8 mouse cellular contexts compared by ENCODE assay signal in genomic region chr5:74197541-74198330, GRCm38 (mm10). TPM values are rescaled to one million over a fixed set of nuclear protein-coding genes. Genes with fewer than 3 reads are reported as not detected.
A peak's percentile ranks its signal among the peaks of the same experiment; 100 is the strongest.
DNase-seq lines count a peak whose midpoint lies in the region; ATAC-seq and TF ChIP-seq lines count a peak whose summit lies in the region.

No protein-coding gene starts in this region.

- H3K4me2 ChIP-seq in midbrain, embryonic 13.5 days (replicated peaks): peak overlapping the region; percentile 92; the same call in 1 of the 2 replicates
- H3K4me2 ChIP-seq in midbrain, embryonic 15.5 days: no peak overlapping the region
- H3K4me2 ChIP-seq in intestine, postnatal 0 days (replicated peaks; ENCODE audit: low read depth): peak overlapping the region; percentile 98

- ATAC-seq in midbrain, embryonic 13.5 days: no peak
- ATAC-seq in midbrain, embryonic 15.5 days (replicated peaks): no peak
- no peak for ATAC-seq in intestine, postnatal 0 days

- H3K9ac ChIP-seq in midbrain, embryonic 13.5 days (replicated peaks): no peak overlapping the region
- no peak overlapping the region for H3K9ac ChIP-seq in midbrain, embryonic 15.5 days
- H3K9ac ChIP-seq in intestine, postnatal 0 days (ENCODE audit: low read depth, low read length): no peak overlapping the region

- DNase-seq in heart, adult 11 months: peak; percentile 91
- DNase-seq in heart, postnatal 36 days: no peak
- DNase-seq in testis, postnatal 10 days (ENCODE audit: low spot score): no peak
- DNase-seq in spleen, adult 18-20 months: no peak
- no peak for DNase-seq in layer of hippocampus, postnatal 14 days (ENCODE audit: low spot score in 2 of 2)

- H3K4me3 ChIP-seq in midbrain, embryonic 13.5 days (replicated peaks): no peak overlapping the region
- H3K4me3 ChIP-seq in midbrain, embryonic 15.5 days: no peak overlapping the region
- peak overlapping the region; percentile 21; the same call in 1 of the 2 replicates for H3K4me3 ChIP-seq in intestine, postnatal 0 days (ENCODE audit: low read depth, low read length)

- H3K27me3 ChIP-seq in midbrain, embryonic 13.5 days: peaks cover 13% of the 10 kb centered on the region
- no peaks in the 10 kb centered on the region for H3K27me3 ChIP-seq in midbrain, embryonic 15.5 days (replicated peaks)
- no peaks in the 10 kb centered on the region for H3K27me3 ChIP-seq in intestine, postnatal 0 days (replicated peaks; ENCODE audit: control insufficient read depth, insufficient read depth, low read length)

- peaks cover 38% of the 10 kb centered on the region for H3K4me1 ChIP-seq in midbrain, embryonic 13.5 days (replicated peaks)
- peaks cover 30% of the 10 kb centered on the region for H3K4me1 ChIP-seq in midbrain, embryonic 15.5 days
- H3K4me1 ChIP-seq in intestine, postnatal 0 days (replicated peaks; ENCODE audit: control insufficient read depth, insufficient read depth, low read length): 0 out of 2 replicates have a peak, but pooled peaks cover 3% of the 10 kb centered on the region

- H3K27ac ChIP-seq in midbrain, embryonic 13.5 days: no peak overlapping the region
- no peak overlapping the region for H3K27ac ChIP-seq in midbrain, embryonic 15.5 days
- H3K27ac ChIP-seq in intestine, postnatal 0 days (ENCODE audit: low read depth, low read length): no peak overlapping the region

- H3K9me3 ChIP-seq in midbrain, embryonic 13.5 days: no peaks in the 10 kb centered on the region
- H3K9me3 ChIP-seq in midbrain, embryonic 15.5 days: no peaks in the 10 kb centered on the region
- H3K9me3 ChIP-seq in intestine, postnatal 0 days (ENCODE audit: control insufficient read depth): no peaks in the 10 kb centered on the region

- no peak for TF ChIP-seq CTCF in intestine, postnatal 0 days (IDR thresholded peaks at IDR 0.05; ENCODE audit: low read depth)

- WGBS in midbrain, embryonic 13.5 days: 83% methylated on average over 22 of the region's 22 CpGs
- 77% methylated on average over 22 of the region's 22 CpGs for WGBS in midbrain, embryonic 15.5 days
- 72% methylated on average over 22 of the region's 22 CpGs for WGBS in intestine, postnatal 0 days

- peaks cover 7% of the 10 kb centered on the region for H3K36me3 ChIP-seq in midbrain, embryonic 13.5 days
- no peaks in the 10 kb centered on the region for H3K36me3 ChIP-seq in midbrain, embryonic 15.5 days (replicated peaks)
- peaks cover 21% of the 10 kb centered on the region for H3K36me3 ChIP-seq in intestine, postnatal 0 days (ENCODE audit: control insufficient read depth, insufficient read depth)

- intact Hi-C loops in heart, postnatal 36 days (cut with DNase I): loop anchor here (2.0 to 5.0 kb wide), 5 partner anchors 51 to 190 kb away; no protein-coding TSS in a partner anchor

RNA-seq across cellular contexts. Expression of gene Rasl11b, which starts 2.6 kb away (rescaled TPM):
- 10 to 100 TPM; 29.9 to 44.8 TPM for total RNA-seq in heart, postnatal 36 days (2021)
- polyA plus RNA-seq in midbrain, embryonic 13.5 days (2015; fragmentation: Nextera tagmentation; extraction: Ambion mirVana): 11.0 and 11.7 TPM in 2 replicates
- polyA plus RNA-seq in midbrain, embryonic 15.5 days (2015; fragmentation: Nextera tagmentation; extraction: Ambion mirVana): 11.4 and 12.9 TPM in 2 replicates
- polyA plus RNA-seq in intestine, postnatal 0 days (2015; fragmentation: Nextera tagmentation; extraction: Ambion mirVana): 15.9 and 19.4 TPM in 2 replicates
- total RNA-seq in layer of hippocampus, postnatal 14 days (2021): 10 to 100 TPM; 62.7 to 66.1 TPM
